ENCODE assay signal across 9 mouse cellular contexts in the genomic region with DNA sequence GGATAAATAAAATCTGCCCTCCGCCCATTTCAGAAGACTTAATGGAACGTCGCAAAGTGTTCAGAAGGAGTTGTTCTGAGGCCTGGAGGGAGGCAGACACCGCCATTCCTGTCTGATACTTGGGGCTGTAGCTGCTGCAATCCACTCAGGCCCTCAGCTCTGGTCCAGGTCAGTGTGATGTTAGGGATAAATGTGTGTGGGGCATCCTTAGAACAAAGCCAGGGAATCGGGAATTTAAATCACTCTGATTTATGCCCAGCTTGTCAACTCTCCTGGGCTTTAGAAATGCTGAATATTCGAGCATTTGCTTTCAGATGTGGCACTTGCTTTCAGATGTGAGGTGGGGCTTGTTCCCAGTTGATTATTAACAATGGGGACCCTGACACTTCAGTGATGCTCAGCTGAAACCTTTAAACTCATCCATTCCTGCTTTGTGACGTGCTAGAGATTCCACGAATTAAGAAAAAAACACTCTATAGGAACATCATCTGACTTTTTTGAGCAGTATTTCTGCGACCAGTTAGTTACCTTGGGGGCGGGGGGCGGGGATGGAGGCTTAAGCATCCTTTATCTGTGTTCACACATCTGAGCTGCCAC.
DNase-seq lines count a peak whose midpoint lies in the region; ATAC-seq lines count a peak whose summit lies in the region.
"Had no signal": no experiment of that assay in that cellular context is flagged by ENCODE, and none has a peak within 500 bp of the region (broad histone marks: within the 10 kb centered on the region; RNA-seq: fewer than 3 reads in every experiment).

No protein-coding gene starts in this region.

- H3K27ac ChIP-seq in hindbrain, embryonic 10.5 days, result peak overlapping the region; percentile 88
- peak overlapping the region; percentile 98 for H3K27ac ChIP-seq in midbrain, embryonic 13.5 days
- H3K27ac ChIP-seq: liver, embryonic 13.5 days had no signal

- 0 out of 2 replicates have a peak, but pooled peaks have one; percentile 5 for ATAC-seq in frontal cortex, adult (ENCODE audit: low TSS enrichment)
- ATAC-seq in midbrain, embryonic 13.5 days, result peak; percentile 54

- H3K27me3 ChIP-seq in hindbrain, embryonic 10.5 days (ENCODE audit: insufficient read depth, poor library complexity, severe bottlenecking), result no peaks in the 10 kb centered on the region
- no peaks in the 10 kb centered on the region for H3K27me3 ChIP-seq in midbrain, embryonic 13.5 days
- H3K27me3 ChIP-seq: liver, embryonic 13.5 days had no signal

- H3K4me1 ChIP-seq in hindbrain, embryonic 10.5 days (replicated peaks), result peaks cover 41% of the 10 kb centered on the region
- H3K4me1 ChIP-seq in midbrain, embryonic 13.5 days (replicated peaks), result peaks cover 37% of the 10 kb centered on the region
- H3K4me1 ChIP-seq: liver, embryonic 13.5 days had no signal

- no peaks in the 10 kb centered on the region for H3K36me3 ChIP-seq in hindbrain, embryonic 10.5 days
- H3K36me3 ChIP-seq in midbrain, embryonic 13.5 days, result no peaks in the 10 kb centered on the region
- H3K36me3 ChIP-seq: liver, embryonic 13.5 days had no signal

- no peaks in the 10 kb centered on the region for H3K9me3 ChIP-seq in hindbrain, embryonic 10.5 days
- no peaks in the 10 kb centered on the region for H3K9me3 ChIP-seq in midbrain, embryonic 13.5 days
- H3K9me3 ChIP-seq: liver, embryonic 13.5 days had no signal

- peak overlapping the region; percentile 33 for H3K4me2 ChIP-seq in midbrain, embryonic 13.5 days (replicated peaks)
- H3K4me2 ChIP-seq: liver, embryonic 13.5 days had no signal

- 42% methylated on average over 11 of the region's 11 CpGs for WGBS in hindbrain, embryonic 10.5 days
- 16% methylated on average over 11 of the region's 11 CpGs for WGBS in midbrain, embryonic 13.5 days

- peak overlapping the region; percentile 23 for H3K4me3 ChIP-seq in hindbrain, embryonic 10.5 days
- no peak overlapping the region for H3K4me3 ChIP-seq in midbrain, embryonic 13.5 days (replicated peaks)
- H3K4me3 ChIP-seq: liver, embryonic 13.5 days had no signal

- peak overlapping the region; percentile 42; the same call in 1 of the 2 replicates for H3K9ac ChIP-seq in midbrain, embryonic 13.5 days (replicated peaks)
- H3K9ac ChIP-seq: liver, embryonic 13.5 days had no signal

- DNase-seq in frontal cortex, postnatal 10 days (ENCODE audit: low spot score in 2 of 2), result no peak
- peak; percentile 44 for DNase-seq in embryo, embryonic 11 days
- peak; percentile 18 for DNase-seq in hindbrain, embryonic 10.5 days (ENCODE audit: low spot score)
- DNase-seq in cerebellum, postnatal 36 days, result no peak
- DNase-seq in ovary, postnatal 36 days (ENCODE audit: low spot score), result no peak
- no peak for DNase-seq in thymus, postnatal 25 days
- DNase-seq: liver, embryonic 13.5 days had no signal

Comparison
In these comparisons a context has a peak if more than half of its experiments do, and no peak if none do; other contexts are left out.
1. DNase-seq: peak in embryo, embryonic 11 days (single experiment) and hindbrain, embryonic 10.5 days (single experiment); none in frontal cortex, postnatal 10 days (0 of 2), cerebellum, postnatal 36 days (0 of 2), ovary, postnatal 36 days (single experiment) and thymus, postnatal 25 days (single experiment).